Comparison of ENCODE assay signal across 25 mouse cellular contexts in genomic region chr14:117651271-117651670, GRCm38 (mm10).
DNase-seq lines count a peak whose midpoint lies in the region; ATAC-seq and TF ChIP-seq lines count a peak whose summit lies in the region.
"Had no signal": no experiment of that assay in that cellular context is flagged by ENCODE, and none has a peak within 500 bp of the region (broad histone marks: within the 10 kb centered on the region; RNA-seq: fewer than 3 reads in every experiment).

No protein-coding gene starts in this region.

- H3K9me3 ChIP-seq in kidney, embryonic 14.5 days (ENCODE audit: control insufficient read depth, low read length), result no peaks in the 10 kb centered on the region
- H3K9me3 ChIP-seq in stomach, embryonic 14.5 days (ENCODE audit: control insufficient read depth, low read depth, low read length), result no peaks in the 10 kb centered on the region
- H3K9me3 ChIP-seq in stomach, postnatal 0 days (ENCODE audit: control insufficient read depth, low read length), result no peaks in the 10 kb centered on the region
- no peaks in the 10 kb centered on the region for H3K9me3 ChIP-seq in intestine, embryonic 15.5 days
- no peaks in the 10 kb centered on the region for H3K9me3 ChIP-seq in hindbrain, embryonic 16.5 days (ENCODE audit: control insufficient read depth, low read length)
- no peaks in the 10 kb centered on the region for H3K9me3 ChIP-seq in midbrain, embryonic 16.5 days (replicated peaks; ENCODE audit: control insufficient read depth, low read length, poor library complexity, severe bottlenecking)
- H3K9me3 ChIP-seq: heart, embryonic 12.5 days; limb, embryonic 13.5 days; midbrain, embryonic 12.5 days; neural tube, embryonic 13.5 days had no signal

- no peak overlapping the region for H3K27ac ChIP-seq in kidney, embryonic 14.5 days (ENCODE audit: low read depth, low read length)
- H3K27ac ChIP-seq in stomach, embryonic 14.5 days (ENCODE audit: low read length), result no peak overlapping the region; the same call in 1 of the 2 replicates
- no peak overlapping the region for H3K27ac ChIP-seq in stomach, postnatal 0 days (replicated peaks)
- H3K27ac ChIP-seq in intestine, embryonic 15.5 days, result no peak overlapping the region
- no peak overlapping the region for H3K27ac ChIP-seq in hindbrain, embryonic 16.5 days (ENCODE audit: low read depth, low read length)
- no peak overlapping the region for H3K27ac ChIP-seq in midbrain, embryonic 16.5 days (ENCODE audit: low read length)
- H3K27ac ChIP-seq: heart, adult 2 months; hindbrain, embryonic 14.5 days; limb, embryonic 13.5 days; midbrain, embryonic 12.5 days; neural tube, embryonic 13.5 days had no signal

- no peaks in the 10 kb centered on the region for H3K36me3 ChIP-seq in kidney, embryonic 14.5 days (ENCODE audit: control insufficient read depth, insufficient read depth, low read length)
- no peaks in the 10 kb centered on the region for H3K36me3 ChIP-seq in stomach, embryonic 14.5 days (ENCODE audit: control insufficient read depth, insufficient read depth, low read length)
- no peaks in the 10 kb centered on the region for H3K36me3 ChIP-seq in stomach, postnatal 0 days (ENCODE audit: control insufficient read depth, insufficient read depth, low read length)
- no peaks in the 10 kb centered on the region for H3K36me3 ChIP-seq in intestine, embryonic 15.5 days
- no peaks in the 10 kb centered on the region for H3K36me3 ChIP-seq in hindbrain, embryonic 16.5 days (ENCODE audit: control insufficient read depth, insufficient read depth, low read length)
- H3K36me3 ChIP-seq in midbrain, embryonic 16.5 days (ENCODE audit: control insufficient read depth, insufficient read depth, low read length), result no peaks in the 10 kb centered on the region
- H3K36me3 ChIP-seq: heart, embryonic 12.5 days; limb, embryonic 13.5 days; midbrain, embryonic 12.5 days; neural tube, embryonic 13.5 days had no signal

- no peak for TF ChIP-seq CTCF in stomach, postnatal 0 days (IDR thresholded peaks at IDR 0.05; ENCODE audit: low read depth)

- peak; percentile 52; the same call in 1 of the 2 replicates for ATAC-seq in kidney, embryonic 14.5 days (ENCODE audit: low FRiP score, low TSS enrichment)
- peak; percentile 60; the same call in 1 of the 2 replicates for ATAC-seq in stomach, embryonic 14.5 days (ENCODE audit: insufficient number of reproducible peaks, insufficient read depth, low FRiP score, low read depth)
- no peak for ATAC-seq in stomach, postnatal 0 days (ENCODE audit: low FRiP score, low TSS enrichment)
- peak; percentile 69 for ATAC-seq in intestine, embryonic 15.5 days
- no peak for ATAC-seq in hindbrain, embryonic 16.5 days
- ATAC-seq in midbrain, embryonic 16.5 days, result no peak
- ATAC-seq: forebrain, embryonic 14.5 days had no signal

- no peak overlapping the region for H3K4me2 ChIP-seq in kidney, embryonic 14.5 days (replicated peaks; ENCODE audit: low read depth, low read length)
- no peak overlapping the region for H3K4me2 ChIP-seq in stomach, embryonic 14.5 days (replicated peaks; ENCODE audit: low read depth, low read length)
- no peak overlapping the region for H3K4me2 ChIP-seq in stomach, postnatal 0 days (replicated peaks; ENCODE audit: low read depth)
- H3K4me2 ChIP-seq in intestine, embryonic 15.5 days (replicated peaks), result no peak overlapping the region
- no peak overlapping the region for H3K4me2 ChIP-seq in hindbrain, embryonic 16.5 days (ENCODE audit: low read length)
- H3K4me2 ChIP-seq in midbrain, embryonic 16.5 days (ENCODE audit: low read length), result no peak overlapping the region
- H3K4me2 ChIP-seq: heart, embryonic 12.5 days; hindbrain, embryonic 14.5 days; limb, embryonic 13.5 days; liver, embryonic 11.5 days; midbrain, embryonic 12.5 days; neural tube, embryonic 13.5 days had no signal

- no peaks in the 10 kb centered on the region for H3K27me3 ChIP-seq in kidney, embryonic 14.5 days (ENCODE audit: control insufficient read depth, insufficient read depth, low read length)
- H3K27me3 ChIP-seq in stomach, embryonic 14.5 days (ENCODE audit: control insufficient read depth, insufficient read depth, low read length), result no peaks in the 10 kb centered on the region
- no peaks in the 10 kb centered on the region for H3K27me3 ChIP-seq in stomach, postnatal 0 days (ENCODE audit: control insufficient read depth, insufficient read depth, low read length)
- H3K27me3 ChIP-seq in intestine, embryonic 15.5 days (replicated peaks), result no peaks in the 10 kb centered on the region
- no peaks in the 10 kb centered on the region for H3K27me3 ChIP-seq in hindbrain, embryonic 16.5 days (replicated peaks; ENCODE audit: control insufficient read depth, insufficient read depth, low read length)
- no peaks in the 10 kb centered on the region for H3K27me3 ChIP-seq in midbrain, embryonic 16.5 days (ENCODE audit: control insufficient read depth, insufficient read depth, low read depth, low read length)
- H3K27me3 ChIP-seq: CH12.LX; limb, embryonic 13.5 days; megakaryocyte, embryonic 14.5 days; midbrain, embryonic 12.5 days; neural tube, embryonic 13.5 days had no signal

- no peaks in the 10 kb centered on the region for H3K4me1 ChIP-seq in kidney, embryonic 14.5 days (ENCODE audit: control insufficient read depth, insufficient read depth, low read length)
- H3K4me1 ChIP-seq in stomach, embryonic 14.5 days (ENCODE audit: control insufficient read depth, insufficient read depth, low read length), result no peaks in the 10 kb centered on the region
- no peaks in the 10 kb centered on the region for H3K4me1 ChIP-seq in stomach, postnatal 0 days (replicated peaks; ENCODE audit: control insufficient read depth, insufficient read depth)
- 0 out of 2 replicates have a peak, but pooled peaks cover 2% of the 10 kb centered on the region for H3K4me1 ChIP-seq in intestine, embryonic 15.5 days (replicated peaks)
- H3K4me1 ChIP-seq in hindbrain, embryonic 16.5 days (ENCODE audit: control insufficient read depth, insufficient read depth, low read depth, low read length), result no peaks in the 10 kb centered on the region
- peaks cover 2% of the 10 kb centered on the region; the same call in 1 of the 2 replicates for H3K4me1 ChIP-seq in midbrain, embryonic 16.5 days (ENCODE audit: control insufficient read depth, insufficient read depth, low read length)
- H3K4me1 ChIP-seq: megakaryocyte, embryonic 14.5 days had no signal

- no peak overlapping the region for H3K4me3 ChIP-seq in kidney, embryonic 14.5 days (ENCODE audit: low read length)
- H3K4me3 ChIP-seq in stomach, embryonic 14.5 days (ENCODE audit: low read depth, low read length), result no peak overlapping the region
- H3K4me3 ChIP-seq in stomach, postnatal 0 days (ENCODE audit: low read depth, low read length), result no peak overlapping the region
- H3K4me3 ChIP-seq in intestine, embryonic 15.5 days (replicated peaks), result no peak overlapping the region
- H3K4me3 ChIP-seq in hindbrain, embryonic 16.5 days (ENCODE audit: low read length), result no peak overlapping the region
- H3K4me3 ChIP-seq in midbrain, embryonic 16.5 days (ENCODE audit: low read depth, low read length), result no peak overlapping the region
- H3K4me3 ChIP-seq: heart, adult 2 months; heart, embryonic 12.5 days; limb, embryonic 13.5 days; megakaryocyte, embryonic 14.5 days; midbrain, embryonic 12.5 days; neural tube, embryonic 13.5 days had no signal

- no peak overlapping the region for H3K9ac ChIP-seq in kidney, embryonic 14.5 days (ENCODE audit: low read depth, low read length)
- no peak overlapping the region for H3K9ac ChIP-seq in stomach, embryonic 14.5 days (replicated peaks; ENCODE audit: low read depth, low read length)
- H3K9ac ChIP-seq in stomach, postnatal 0 days (ENCODE audit: low read length), result no peak overlapping the region
- no peak overlapping the region for H3K9ac ChIP-seq in intestine, embryonic 15.5 days
- no peak overlapping the region for H3K9ac ChIP-seq in hindbrain, embryonic 16.5 days (ENCODE audit: low read depth, low read length)
- H3K9ac ChIP-seq in midbrain, embryonic 16.5 days (ENCODE audit: low read depth, low read length), result no peak overlapping the region
- H3K9ac ChIP-seq: heart, embryonic 12.5 days; hindbrain, embryonic 14.5 days; limb, embryonic 13.5 days; midbrain, embryonic 12.5 days; neural tube, embryonic 13.5 days had no signal

- no peak for TF ChIP-seq EP300 in stomach, postnatal 0 days (optimal IDR thresholded peaks at IDR 0.05)

- WGBS in kidney, embryonic 14.5 days, result 55% methylated on average over 4 of the region's 4 CpGs
- WGBS in stomach, embryonic 14.5 days, result 13% methylated on average over 4 of the region's 4 CpGs
- 26% methylated on average over 4 of the region's 4 CpGs for WGBS in stomach, postnatal 0 days
- 21% methylated on average over 4 of the region's 4 CpGs for WGBS in intestine, embryonic 15.5 days
- WGBS in hindbrain, embryonic 16.5 days, result 85% methylated on average over 4 of the region's 4 CpGs
- 78% methylated on average over 4 of the region's 4 CpGs for WGBS in midbrain, embryonic 16.5 days

- no peak for DNase-seq in kidney, adult 9 months
- no peak for DNase-seq in stomach, postnatal 0 days (ENCODE audit: low spot score)
- DNase-seq: cerebellum, adult 8-10 months; cerebellum, postnatal 25 days; heart, adult 2 months; heart, postnatal 4 days; kidney, adult 18-20 months; kidney, postnatal 4 days; lung, postnatal 4 days; right cerebral cortex, postnatal 4 days; thymus, postnatal 25 days had no signal

Comparison
In these comparisons a context has a peak if more than half of its experiments do, and no peak if none do; other contexts are left out.
1. ATAC-seq: peak in kidney, embryonic 14.5 days (single experiment), stomach, embryonic 14.5 days (single experiment) and intestine, embryonic 15.5 days (single experiment); none in stomach, postnatal 0 days (single experiment), hindbrain, embryonic 16.5 days (single experiment) and midbrain, embryonic 16.5 days (single experiment).